Mouse (Mus musculus) adrenal gland, adult (tissue): ENCODE measurements at regions not wholly inside any gene's neighbourhood (a gene's known extent, or its start where the extent isn't known, plus 50 kb on each side); places are given as distances from the start of the nearest gene placed in this dataset.

Experiments used
- DNase-seq, 2 experiments: peaks; one replicate each; pipeline ENCODE4 v3.0.0; 2022 to 2023; ENCODE audit warnings: low spot score in 1 of 2; ENCODE audit not compliant: inconsistent age in 2 of 2

- no peak for DNase-seq
Measured at GRCm38 (mm10) chr10:110650851-110651250, 94.4 kb upstream of the E2f7 start.

GRCm38 (mm10) chr10:110654070-110654469, 91.2 kb upstream of the E2f7 start:
- no peak for DNase-seq

DNA sequence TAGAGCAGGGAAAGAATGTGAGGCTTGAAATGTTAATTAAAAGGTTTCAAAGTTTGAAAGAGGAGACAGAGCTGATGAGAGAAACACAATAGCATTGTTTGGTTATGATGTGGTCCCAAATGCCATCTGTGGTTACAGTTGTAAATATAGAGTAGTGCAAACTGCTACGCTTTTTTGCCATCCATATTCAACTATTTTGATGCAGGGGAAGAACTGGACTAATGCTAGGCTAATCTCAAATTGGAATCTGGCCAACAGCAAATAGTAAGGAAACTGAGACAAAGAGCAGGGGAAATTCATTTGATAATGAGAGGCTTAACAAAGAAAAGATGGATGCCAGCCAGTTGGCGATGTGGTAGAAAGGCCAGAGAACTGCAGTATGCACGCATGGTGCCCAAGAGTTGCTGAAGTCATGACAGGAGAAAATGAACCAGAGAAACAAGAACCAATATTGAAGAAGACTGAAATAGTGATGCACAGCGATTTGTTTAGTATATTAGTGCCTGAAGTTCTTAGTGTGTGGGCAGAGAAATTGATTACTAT, 87.0 kb upstream of the E2f7 start:
- no peak for DNase-seq

DNA sequence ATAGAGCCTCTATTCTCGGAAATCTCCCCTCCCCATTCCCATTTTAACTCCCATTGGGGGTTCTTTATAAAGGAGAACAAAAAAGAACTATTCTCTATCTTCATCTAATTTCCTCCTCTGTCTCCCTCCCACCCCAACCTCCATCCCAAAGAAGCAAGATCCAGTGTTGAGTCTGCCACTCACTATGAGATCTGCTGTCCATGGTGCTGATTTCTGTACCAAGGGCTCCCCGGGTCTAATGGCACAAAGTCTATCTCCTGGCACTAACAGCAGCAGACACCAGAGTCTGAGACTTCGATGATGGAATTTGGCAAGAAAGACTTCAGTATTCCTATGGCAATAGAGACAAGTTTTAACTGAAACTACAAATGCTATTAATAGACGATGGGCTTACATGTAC, 68.7 kb upstream of the E2f7 start:
- DNase-seq = peak; percentile 7 to 49
